33 mouse cellular contexts compared by ENCODE assay signal in the genomic region with DNA sequence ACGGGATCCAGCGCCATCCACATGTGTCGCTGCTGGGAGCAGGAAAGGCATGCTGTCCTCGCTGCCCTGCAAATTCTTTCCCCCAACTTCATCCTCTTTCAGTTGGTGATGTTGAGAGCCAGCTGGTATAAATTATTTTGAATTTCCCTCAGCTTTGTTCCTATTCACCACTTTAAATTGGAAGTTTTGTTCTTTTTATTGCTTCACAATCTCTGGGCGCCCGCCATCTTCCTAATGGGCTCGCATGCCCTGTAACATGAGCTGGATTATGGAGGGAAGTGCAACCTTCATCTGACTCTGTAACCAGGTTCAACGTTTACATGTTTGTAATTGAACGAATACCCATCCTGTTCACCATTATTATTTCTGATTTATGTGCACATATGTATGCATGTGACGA. TPM values are rescaled to one million over a fixed set of nuclear protein-coding genes. Genes with fewer than 3 reads are reported as not detected.
DNase-seq lines count a peak whose midpoint lies in the region; ATAC-seq and TF ChIP-seq lines count a peak whose summit lies in the region.
"Had no signal": no experiment of that assay in that cellular context is flagged by ENCODE, and none has a peak within 500 bp of the region (broad histone marks: within the 10 kb centered on the region; RNA-seq: fewer than 3 reads in every experiment).

No protein-coding gene starts in this region.

- WGBS in embryonic facial prominence, embryonic 15.5 days, result 39% methylated on average over 10 of the region's 10 CpGs
- 18% methylated on average over 10 of the region's 10 CpGs for WGBS in limb, embryonic 13.5 days
- 84% methylated on average over 10 of the region's 10 CpGs for WGBS in hindbrain, postnatal 0 days

- no peak for ATAC-seq in embryonic facial prominence, embryonic 15.5 days (ENCODE audit: insufficient number of reproducible peaks, low FRiP score, low TSS enrichment, low read depth)
- peak; percentile 28; the same call in 1 of the 2 replicates for ATAC-seq in limb, embryonic 13.5 days (ENCODE audit: low FRiP score, low read depth)
- ATAC-seq in hindbrain, postnatal 0 days, result no peak
- ATAC-seq: forebrain, embryonic 13.5 days; liver, embryonic 12.5 days; liver, postnatal 0 days; Patski had no signal

- in situ Hi-C loops in CH12.LX (cut with MboI; ENCODE audit: low pct_ligation_motif_present, low pct_unique_long_range_greater_than_20kb, low sequenced_read_pairs), result no loop called here

- no peak for TF ChIP-seq CTCF in CH12.LX (conservative IDR thresholded peaks at IDR 0.05 in 1 of 2, IDR thresholded peaks at IDR 0.05 in 1 of 2; ENCODE audit: low read depth in 2 of 2, low read length in 2 of 2)
- no peak for TF ChIP-seq CTCF in hindbrain, postnatal 0 days (IDR thresholded peaks at IDR 0.05; ENCODE audit: low read depth)

- peaks cover 30 to 84% of the 10 kb centered on the region in 2 experiments for H3K4me1 ChIP-seq in CH12.LX (ENCODE audit: control insufficient read depth in 1 of 2, insufficient read depth in 2 of 2)
- H3K4me1 ChIP-seq in embryonic facial prominence, embryonic 15.5 days, result peaks cover 46% of the 10 kb centered on the region
- H3K4me1 ChIP-seq in limb, embryonic 13.5 days, result peaks cover 84% of the 10 kb centered on the region
- peaks cover 10% of the 10 kb centered on the region for H3K4me1 ChIP-seq in hindbrain, postnatal 0 days (ENCODE audit: insufficient read depth, low read length)

- peaks cover 12 to 51% of the 10 kb centered on the region in 2 experiments for H3K36me3 ChIP-seq in CH12.LX (replicated peaks in 1 of 2; ENCODE audit: control insufficient read depth in 1 of 2, insufficient read depth in 1 of 2, low read length in 1 of 2)
- H3K36me3 ChIP-seq in embryonic facial prominence, embryonic 15.5 days, result no peaks in the 10 kb centered on the region
- 0 out of 2 replicates have a peak, but pooled peaks cover 4% of the 10 kb centered on the region for H3K36me3 ChIP-seq in limb, embryonic 13.5 days
- no peaks in the 10 kb centered on the region for H3K36me3 ChIP-seq in hindbrain, postnatal 0 days (ENCODE audit: insufficient read depth, low read length)
- H3K36me3 ChIP-seq: G1E; heart, embryonic 13.5 days; liver, embryonic 12.5 days; midbrain, embryonic 12.5 days; neural tube, embryonic 12.5 days had no signal

- no peak overlapping the region for H3K27ac ChIP-seq in CH12.LX (ENCODE audit: insufficient read depth, low read depth)
- H3K27ac ChIP-seq in embryonic facial prominence, embryonic 15.5 days (replicated peaks), result peak overlapping the region; percentile 8
- peak overlapping the region; percentile 63 for H3K27ac ChIP-seq in limb, embryonic 13.5 days
- no peak overlapping the region for H3K27ac ChIP-seq in hindbrain, postnatal 0 days
- H3K27ac ChIP-seq: forebrain, embryonic 13.5 days; heart, embryonic 13.5 days; hindbrain, embryonic 14.5 days; kidney, postnatal 0 days; liver, embryonic 12.5 days; midbrain, embryonic 12.5 days; neural tube, embryonic 12.5 days had no signal

- intact Hi-C loops in left cerebral cortex, postnatal 25 days (cut with DNase I), result no loop called here

- TF ChIP-seq POLR2A in CH12.LX (IDR thresholded peaks at IDR 0.05; ENCODE audit: low read depth, low read length), result no peak

- peak overlapping the region; percentile 66; the same call in 1 of the 2 replicates for H3K9ac ChIP-seq in CH12.LX (ENCODE audit: insufficient read depth, low read depth)
- no peak overlapping the region for H3K9ac ChIP-seq in embryonic facial prominence, embryonic 15.5 days
- H3K9ac ChIP-seq in limb, embryonic 13.5 days, result no peak overlapping the region
- H3K9ac ChIP-seq in hindbrain, postnatal 0 days (replicated peaks; ENCODE audit: low read length), result no peak overlapping the region
- H3K9ac ChIP-seq: forebrain, embryonic 13.5 days; heart, embryonic 13.5 days; hindbrain, embryonic 14.5 days; liver, embryonic 12.5 days; liver, postnatal 0 days; midbrain, embryonic 12.5 days; neural tube, embryonic 12.5 days had no signal

- DNase-seq in embryo, embryonic 11 days, result peak; percentile 16
- no peak for DNase-seq in embryo, embryonic 10 days (ENCODE audit: low spot score)
- DNase-seq in CH12.LX (ENCODE audit: extremely low read depth), result no peak
- DNase-seq in hindbrain, postnatal 0 days (ENCODE audit: low spot score), result no peak
- no peak for DNase-seq in left cerebral cortex, postnatal 25 days (ENCODE audit: low spot score in 2 of 2)
- DNase-seq in cerebellum, adult 18-20 months, result no peak
- DNase-seq: adrenal gland, postnatal 10 days; cerebellum, adult 11 months; cerebellum, adult 9-11 months; gastrocnemius, postnatal 36 days; heart, adult 18-20 months; heart, postnatal 10 days; kidney, adult 8-10 months; kidney, postnatal 4 days; layer of hippocampus, adult 9-11 months; liver, postnatal 0 days; lung, postnatal 36 days; right cerebral cortex, adult 18-20 months; right cerebral cortex, postnatal 4 days; thymus, adult 18-20 months; thymus, postnatal 25 days had no signal

- dilution Hi-C loops in CH12.LX (cut with MboI; ENCODE audit: extremely low pct_ligation_motif_present, extremely low pct_unique_long_range_greater_than_20kb, low sequenced_read_pairs), result no loop called here

- TF ChIP-seq EP300 in CH12.LX (IDR thresholded peaks at IDR 0.05; ENCODE audit: low read length), result no peak

- H3K4me3 ChIP-seq in CH12.LX (replicated peaks in 1 of 3; ENCODE audit: low read depth in 2 of 3, low read length in 2 of 3, poor library complexity in 1 of 3), result no peak overlapping the region
- no peak overlapping the region for H3K4me3 ChIP-seq in embryonic facial prominence, embryonic 15.5 days (replicated peaks)
- no peak overlapping the region for H3K4me3 ChIP-seq in limb, embryonic 13.5 days
- H3K4me3 ChIP-seq in hindbrain, postnatal 0 days (ENCODE audit: low read length), result no peak overlapping the region
- H3K4me3 ChIP-seq: forebrain, embryonic 13.5 days; heart, embryonic 13.5 days; liver, embryonic 12.5 days; midbrain, embryonic 12.5 days; myocyte; neural tube, embryonic 12.5 days had no signal

- no peaks in the 10 kb centered on the region for H3K27me3 ChIP-seq in CH12.LX (replicated peaks)
- H3K27me3 ChIP-seq in embryonic facial prominence, embryonic 15.5 days, result no peaks in the 10 kb centered on the region
- no peaks in the 10 kb centered on the region for H3K27me3 ChIP-seq in limb, embryonic 13.5 days
- no peaks in the 10 kb centered on the region for H3K27me3 ChIP-seq in hindbrain, postnatal 0 days (ENCODE audit: insufficient read depth, low read length)
- H3K27me3 ChIP-seq: forebrain, embryonic 13.5 days; heart, embryonic 13.5 days; liver, embryonic 12.5 days; midbrain, embryonic 12.5 days; neural tube, embryonic 12.5 days; Patski had no signal

- no peak overlapping the region for H3K4me2 ChIP-seq in CH12.LX (ENCODE audit: insufficient read depth, low read depth, poor library complexity, severe bottlenecking)
- no peak overlapping the region for H3K4me2 ChIP-seq in embryonic facial prominence, embryonic 15.5 days (replicated peaks)
- peak overlapping the region; percentile 27 for H3K4me2 ChIP-seq in limb, embryonic 13.5 days (replicated peaks)
- H3K4me2 ChIP-seq in hindbrain, postnatal 0 days (ENCODE audit: low read depth, low read length), result no peak overlapping the region
- H3K4me2 ChIP-seq: forebrain, embryonic 13.5 days; heart, embryonic 13.5 days; hindbrain, embryonic 14.5 days; liver, embryonic 12.5 days; midbrain, embryonic 12.5 days; neural tube, embryonic 12.5 days had no signal

- no peak for TF ChIP-seq RAD21 in CH12.LX (IDR thresholded peaks at IDR 0.05; ENCODE audit: low read depth, low read length)

- H3K79me2 ChIP-seq in CH12.LX (replicated peaks; ENCODE audit: control insufficient read depth, extremely low read depth, insufficient read depth, poor library complexity, severe bottlenecking), result peaks cover 35% of the 10 kb centered on the region

- no peaks in the 10 kb centered on the region for H3K9me3 ChIP-seq in CH12.LX (replicated peaks; ENCODE audit: low read length)
- H3K9me3 ChIP-seq in embryonic facial prominence, embryonic 15.5 days (replicated peaks), result no peaks in the 10 kb centered on the region
- H3K9me3 ChIP-seq in limb, embryonic 13.5 days, result no peaks in the 10 kb centered on the region
- no peaks in the 10 kb centered on the region for H3K9me3 ChIP-seq in hindbrain, postnatal 0 days (ENCODE audit: low read length)
- H3K9me3 ChIP-seq: forebrain, embryonic 13.5 days; G1E; heart, embryonic 13.5 days; liver, embryonic 12.5 days; midbrain, embryonic 12.5 days; neural tube, embryonic 12.5 days had no signal

TF ChIP-seq in CH12.LX, 34 proteins besides CTCF, POLR2A, EP300 and RAD21 (continues in another document):
- TF ChIP-seq ZMIZ1 (IDR thresholded peaks at IDR 0.05; ENCODE audit: low read depth, low read length), result no peak
- TF ChIP-seq USF2 (conservative IDR thresholded peaks at IDR 0.05; ENCODE audit: low read depth, low read length), result no peak
- no peak for TF ChIP-seq RCOR1 (conservative IDR thresholded peaks at IDR 0.05; ENCODE audit: low read depth, low read length)
- TF ChIP-seq MAFK (IDR thresholded peaks at IDR 0.05; ENCODE audit: insufficient replicate concordance, low read length), result no peak
- TF ChIP-seq ZNF384 (IDR thresholded peaks at IDR 0.05; ENCODE audit: low read depth, low read length), result no peak
- TF ChIP-seq SIN3A (IDR thresholded peaks at IDR 0.05; ENCODE audit: low read length), result no peak
- TF ChIP-seq SMC3 (IDR thresholded peaks at IDR 0.05; ENCODE audit: low read depth, low read length), result no peak
- TF ChIP-seq IRF4 (IDR thresholded peaks at IDR 0.05; ENCODE audit: low read depth, low read length), result no peak
- no peak for TF ChIP-seq TCF12 (IDR thresholded peaks at IDR 0.05; ENCODE audit: low read depth, low read length)
- no peak for TF ChIP-seq KAT2A (IDR thresholded peaks at IDR 0.05; ENCODE audit: insufficient replicate concordance, low read length)
- no peak for TF ChIP-seq MYC (IDR thresholded peaks at IDR 0.05; ENCODE audit: low read depth, low read length)
- no peak for TF ChIP-seq CHD1 (IDR thresholded peaks at IDR 0.05; ENCODE audit: low read depth, low read length)
- TF ChIP-seq MAX (IDR thresholded peaks at IDR 0.05; ENCODE audit: low read length), result no peak
- TF ChIP-seq PAX5 (IDR thresholded peaks at IDR 0.05; ENCODE audit: low read length), result no peak
- TF ChIP-seq USF1 (IDR thresholded peaks at IDR 0.05; ENCODE audit: low read depth, low read length), result no peak
- no peak for TF ChIP-seq ELF1 (IDR thresholded peaks at IDR 0.05; ENCODE audit: low read depth, low read length)
- TF ChIP-seq MAZ (IDR thresholded peaks at IDR 0.05; ENCODE audit: low read depth, low read length), result no peak

RNA-seq across cellular contexts. Expression of gene Flnb, which starts 38.6 kb away (rescaled TPM):
- total RNA-seq in CH12.LX (2012; rRNA removed), result 51.4 and 74.0 TPM in 2 replicates
- total RNA-seq in CH12.LX (2014; rRNA removed), result 28.9 and 29.5 TPM in 2 replicates
- 52.4 and 61.6 TPM in 2 replicates for polyA plus RNA-seq in CH12.LX (2012; ENCODE audit: insufficient read length, low read depth)
- polyA plus RNA-seq in embryonic facial prominence, embryonic 15.5 days (2015; fragmentation: Nextera tagmentation; extraction: Ambion mirVana), result 22.2 and 22.7 TPM in 2 replicates
- 44.2 and 45.3 TPM in 2 replicates for polyA plus RNA-seq in limb, embryonic 13.5 days (2015; fragmentation: Nextera tagmentation; extraction: Ambion mirVana)
- total RNA-seq in hindbrain, postnatal 0 days (2014; rRNA removed), result 28.8 and 32.7 TPM in 2 replicates
- 4.2 and 8.5 TPM in 2 replicates for polyA plus RNA-seq in hindbrain, postnatal 0 days (2015; fragmentation: Nextera tagmentation; extraction: Ambion mirVana)
- 10 to 100 TPM; 30.6 to 44.1 TPM for total RNA-seq in left cerebral cortex, postnatal 25 days (2021)

Comparison
In these comparisons a context has a peak if more than half of its experiments do, and no peak if none do; other contexts are left out.
1. H3K27ac ChIP-seq: peak in embryonic facial prominence, embryonic 15.5 days (single experiment) and limb, embryonic 13.5 days (single experiment); none in CH12.LX (single experiment) and hindbrain, postnatal 0 days (single experiment).